Mouse (Mus musculus): Measurements from ENCODE around the gene Rab14.

Gene Rab14

GRCm38 (mm10) chr2:35153844-35154554 is 46.9 kb downstream of the Rab14 start:
- no peak for DNase-seq

- DNase-seq = no peak
Measured at GRCm38 (mm10) chr2:35153179-35153578, 47.7 kb downstream of the Rab14 start.

GRCm38 (mm10) chr2:35151303-35151882 is 49.5 kb downstream of the Rab14 start:
- DNase-seq = no peak

- DNase-seq = no peak
Measured at GRCm38 (mm10) chr2:35148806-35149205, 52.1 kb downstream of the Rab14 start.

GRCm38 (mm10) chr2:35141673-35142072 is 59.2 kb downstream of the Rab14 start:
- DNase-seq = no peak

- no peak for DNase-seq
Measured at GRCm38 (mm10) chr2:35138576-35138975, 62.3 kb downstream of the Rab14 start.

GRCm38 (mm10) chr2:35133891-35134290 is 67.0 kb downstream of the Rab14 start:
- DNase-seq = no peak

- no peak for DNase-seq
Measured at GRCm38 (mm10) chr2:35132662-35133055, 68.3 kb downstream of the Rab14 start.

GRCm38 (mm10) chr2:35131991-35132661 is 68.8 kb downstream of the Rab14 start:
- peak; percentile 86 to 92 for DNase-seq

GRCm38 (mm10) chr2:35131491-35131890 is 69.4 kb downstream of the Rab14 start:
- no peak for DNase-seq
